Mouse (Mus musculus) erythroblast, embryonic 14.5 days (primary cell): ENCODE results near the gene Slx4. TPM values are rescaled to one million over a fixed set of nuclear protein-coding genes. Genes with fewer than 3 reads are reported as not detected.

Experiments
- H3K27me3 ChIP-seq: 2 replicates; pipeline ENCODE4 v1.6.1; 2012; ENCODE audit warnings: inconsistent platforms; ENCODE audit not compliant: control insufficient read depth
- H3K36me3 ChIP-seq: 2 replicates; pipeline ENCODE4 v1.6.1; 2012; ENCODE audit warnings: mild to moderate bottlenecking, inconsistent platforms; ENCODE audit not compliant: control insufficient read depth
- H3K4me1 ChIP-seq: 2 replicates; pipeline ENCODE4 v1.6.1; 2012; ENCODE audit warnings: inconsistent platforms; ENCODE audit not compliant: control insufficient read depth
- H3K4me3 ChIP-seq: replicated peaks from 2 replicates; pipeline ENCODE3; 2012; ENCODE audit warnings: moderate library complexity, mild to moderate bottlenecking, inconsistent platforms
- H3K9me3 ChIP-seq: 2 replicates; pipeline ENCODE4 v1.6.1; 2012; ENCODE audit warnings: low read length, inconsistent platforms, mixed read lengths; ENCODE audit not compliant: control insufficient read depth
- GATA1 ChIP-seq: IDR thresholded peaks from 2 replicates; pipeline ENCODE4 v1.6.1; 2012; ENCODE audit warnings: low read length, inconsistent platforms, mixed read lengths
- TAL1 ChIP-seq: IDR thresholded peaks from 3 replicates; pipeline ENCODE4 v1.6.1; 2012; ENCODE audit warnings: low read length, inconsistent platforms, mixed read lengths
- polyA plus RNA-seq: library from polyadenylated mRNA; stranded (reverse); fragments of >175 nt; gene quantifications from 2 replicates; pipeline ENCODE4 v1.2.3, GENCODE M21; 2012

Gene Slx4
- polyA plus RNA-seq, 1 experiment = 2.9 TPM

DNA sequence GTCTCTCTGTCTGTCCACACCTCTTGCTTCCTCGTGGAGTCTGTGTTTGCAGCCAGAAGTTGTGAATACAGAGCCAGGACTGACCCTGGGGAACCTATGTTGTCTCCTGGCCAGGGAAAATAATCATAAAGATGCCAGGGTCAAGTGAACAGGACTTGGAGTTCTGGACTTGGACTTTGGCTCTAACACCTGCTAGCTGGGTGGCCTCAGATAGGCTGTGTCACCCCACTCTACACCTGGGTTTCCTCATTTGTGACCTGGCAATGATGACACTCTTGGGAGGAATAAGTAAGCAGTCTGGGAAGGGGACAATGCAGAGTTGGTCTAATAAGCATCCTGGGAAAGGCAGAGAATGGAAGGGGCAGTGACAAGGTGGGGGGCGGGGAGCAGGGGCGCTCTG lies 38.0 kb downstream of the Slx4 start:
- H3K27me3 ChIP-seq = no peaks in the 10 kb centered on the region
- TF ChIP-seq GATA1 = no peak
- no peak for TF ChIP-seq TAL1
- no peaks in the 10 kb centered on the region for H3K4me1 ChIP-seq
- H3K4me3 ChIP-seq = no peak overlapping the region
- H3K9me3 ChIP-seq = no peaks in the 10 kb centered on the region
- no peaks in the 10 kb centered on the region for H3K36me3 ChIP-seq

DNA sequence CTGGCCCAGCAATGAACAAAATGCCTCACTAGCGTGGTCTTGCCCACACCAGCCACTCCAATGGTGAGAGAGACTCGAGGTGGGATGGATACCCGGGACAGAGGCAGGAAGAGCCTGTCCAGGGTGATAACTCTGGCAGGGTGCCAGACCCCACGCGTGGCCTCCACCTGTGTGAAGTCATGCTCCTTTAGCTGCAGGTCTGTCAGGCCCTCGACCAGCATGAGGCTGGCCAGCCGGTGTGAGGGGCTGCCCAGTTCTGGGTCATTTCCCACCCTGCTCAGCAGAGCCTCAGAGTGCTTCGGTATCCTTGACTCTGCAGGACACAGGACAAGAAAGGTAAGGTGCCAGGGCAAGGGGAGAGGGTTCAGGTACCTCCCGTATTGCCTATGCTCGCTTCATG lies 38.6 kb downstream of the Slx4 start:
- no peaks in the 10 kb centered on the region for H3K9me3 ChIP-seq
- no peaks in the 10 kb centered on the region for H3K4me1 ChIP-seq
- H3K36me3 ChIP-seq = no peaks in the 10 kb centered on the region
- H3K4me3 ChIP-seq = no peak overlapping the region
- TF ChIP-seq TAL1 = no peak
- no peak for TF ChIP-seq GATA1
- no peaks in the 10 kb centered on the region for H3K27me3 ChIP-seq

DNA sequence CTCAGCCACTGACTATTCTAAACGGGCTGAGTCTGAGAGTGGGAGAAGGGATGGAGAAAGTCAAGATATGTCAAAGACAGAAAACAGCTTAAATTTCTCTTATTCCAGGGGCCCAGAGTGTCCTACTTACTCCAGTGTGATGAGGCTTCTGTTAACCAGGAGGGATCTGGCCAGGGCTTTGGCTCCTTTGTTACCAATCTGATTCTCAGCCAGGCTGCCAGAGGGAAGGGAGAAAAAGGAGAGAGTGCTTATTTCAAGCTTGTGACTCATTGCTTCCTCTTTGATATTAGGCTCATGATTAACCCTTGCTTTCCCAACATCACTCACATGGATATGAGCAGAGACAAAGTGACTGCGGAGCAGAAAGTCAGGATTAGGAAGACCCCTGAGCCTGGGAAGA lies 44.3 kb downstream of the Slx4 start:
- Histone ChIP-seq H3K4me1 (no peaks in the 10 kb centered on the region), H3K9me3 (no peaks in the 10 kb centered on the region), H3K4me3 (no peak overlapping the region), H3K27me3 (no peaks in the 10 kb centered on the region), H3K36me3 (no peaks in the 10 kb centered on the region)
- no peak for TF ChIP-seq TAL1
- TF ChIP-seq GATA1 = no peak

DNA sequence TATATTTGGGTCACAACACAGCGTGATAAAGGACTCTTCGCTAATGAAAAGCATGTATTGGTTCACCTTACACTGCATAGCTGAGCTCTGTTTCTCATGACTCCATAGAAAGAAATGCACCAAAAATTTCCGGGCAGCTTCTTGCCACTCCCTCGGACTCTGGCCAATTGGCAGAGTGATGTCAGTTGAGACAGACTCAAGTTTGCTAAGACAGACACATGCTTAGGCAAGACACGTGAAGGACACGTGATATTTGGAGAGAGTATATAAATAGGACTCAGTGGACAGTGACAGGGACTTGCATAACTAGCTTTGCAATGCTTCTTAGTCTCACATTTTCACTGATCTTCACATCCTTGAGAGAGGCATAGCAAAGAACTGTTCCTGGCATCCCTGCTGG lies 47.2 kb downstream of the Slx4 start:
- Histone ChIP-seq H3K36me3 (no peaks in the 10 kb centered on the region), H3K27me3 (no peaks in the 10 kb centered on the region), H3K9me3 (no peaks in the 10 kb centered on the region), H3K4me1 (no peaks in the 10 kb centered on the region), H3K4me3 (no peak overlapping the region)
- TF ChIP-seq GATA1 (no peak), TAL1 (no peak)

DNA sequence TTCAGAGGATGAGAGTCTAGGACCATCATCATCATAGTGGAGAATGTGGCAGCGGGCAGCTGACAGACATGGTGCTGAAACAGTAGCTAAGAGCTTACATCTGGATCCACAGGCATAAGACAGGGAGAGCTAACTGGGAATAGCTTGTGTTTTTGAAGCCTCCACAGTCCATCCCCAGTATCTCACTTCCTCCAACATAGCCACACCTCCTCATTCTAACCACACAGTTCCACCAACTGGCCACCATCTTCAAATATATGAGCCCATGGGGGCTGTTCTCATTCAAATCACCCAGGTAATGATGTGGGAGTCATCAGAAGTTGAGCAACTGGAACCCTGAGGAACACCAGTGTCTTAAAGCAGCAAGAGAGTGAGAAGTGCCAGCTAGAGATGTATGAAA lies 52.4 kb downstream of the Slx4 start:
- Histone ChIP-seq H3K9me3 (no peaks in the 10 kb centered on the region), H3K36me3 (no peaks in the 10 kb centered on the region), H3K27me3 (no peaks in the 10 kb centered on the region), H3K4me1 (no peaks in the 10 kb centered on the region), H3K4me3 (no peak overlapping the region)
- no peak for TF ChIP-seq GATA1
- TF ChIP-seq TAL1 = no peak

DNA sequence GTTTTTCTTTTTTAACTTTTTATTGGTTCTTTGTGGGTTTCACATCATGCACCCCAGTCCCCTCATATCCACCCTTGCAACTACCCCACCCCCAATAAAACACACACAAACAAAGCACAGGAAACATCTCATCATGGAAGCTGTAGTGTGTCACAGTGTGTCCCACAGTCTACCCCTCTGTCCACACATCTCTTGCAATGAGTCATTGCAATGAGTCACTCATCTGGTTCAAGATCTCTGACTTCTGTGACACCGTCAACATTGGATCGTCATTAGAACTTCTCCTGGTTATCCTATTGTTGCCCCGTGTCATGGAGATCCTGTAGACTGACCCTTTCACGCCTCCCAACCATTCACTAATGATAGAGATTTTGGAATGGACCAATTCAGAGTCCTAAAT lies 68.9 kb downstream of the Slx4 start:
- Histone ChIP-seq H3K4me3 (no peak overlapping the region), H3K4me1 (no peaks in the 10 kb centered on the region), H3K9me3 (no peaks in the 10 kb centered on the region), H3K27me3 (no peaks in the 10 kb centered on the region), H3K36me3 (peaks cover 65% of the 10 kb centered on the region)
- no peak for TF ChIP-seq GATA1
- TF ChIP-seq TAL1 = no peak

DNA sequence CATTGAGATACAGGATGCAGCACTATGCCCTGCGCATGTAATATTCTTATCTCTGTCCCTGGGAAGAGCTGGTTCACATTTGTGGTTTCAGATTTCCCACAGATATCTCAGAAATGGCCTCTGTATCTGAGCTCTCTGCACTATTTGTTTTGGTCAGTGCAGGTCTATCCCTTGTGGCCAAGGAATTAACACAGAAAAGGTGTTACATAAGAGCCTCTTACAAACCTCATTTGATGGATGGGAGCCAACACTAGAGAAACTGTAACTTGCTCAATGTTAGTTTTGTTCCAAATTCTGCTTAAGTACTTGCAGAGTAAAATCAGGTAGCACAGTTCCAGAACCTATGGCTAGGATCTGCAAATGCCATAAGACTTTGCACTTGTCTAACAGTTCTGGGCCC lies 69.5 kb downstream of the Slx4 start:
- H3K36me3 ChIP-seq = peaks cover 65% of the 10 kb centered on the region
- no peaks in the 10 kb centered on the region for H3K27me3 ChIP-seq
- no peaks in the 10 kb centered on the region for H3K4me1 ChIP-seq
- H3K9me3 ChIP-seq = no peaks in the 10 kb centered on the region
- H3K4me3 ChIP-seq = no peak overlapping the region
- no peak for TF ChIP-seq GATA1
- TF ChIP-seq TAL1 = no peak

DNA sequence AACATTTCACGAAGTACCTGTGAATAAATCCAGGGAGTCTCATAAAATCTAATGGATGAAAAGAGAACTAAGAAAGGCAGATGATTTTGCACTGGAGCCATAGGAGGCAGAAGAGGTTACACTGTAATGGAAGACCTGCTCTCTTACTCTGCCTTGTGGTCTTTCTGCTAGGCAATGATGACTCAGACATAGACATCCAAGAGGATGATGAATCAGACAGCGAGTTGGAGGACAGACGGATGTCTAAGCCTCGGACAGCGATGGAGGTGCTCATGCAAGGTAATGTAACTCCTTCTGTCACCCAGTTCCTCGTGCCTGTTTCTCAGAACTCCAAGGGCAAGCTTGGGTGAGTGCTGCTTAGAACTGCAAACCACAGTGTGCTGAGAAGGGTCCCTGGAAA lies 70.0 kb downstream of the Slx4 start:
- no peaks in the 10 kb centered on the region for H3K27me3 ChIP-seq
- H3K9me3 ChIP-seq = no peaks in the 10 kb centered on the region
- no peak for TF ChIP-seq GATA1
- TF ChIP-seq TAL1 = no peak
- H3K4me1 ChIP-seq = no peaks in the 10 kb centered on the region
- peaks cover 63% of the 10 kb centered on the region for H3K36me3 ChIP-seq
- no peak overlapping the region for H3K4me3 ChIP-seq

DNA sequence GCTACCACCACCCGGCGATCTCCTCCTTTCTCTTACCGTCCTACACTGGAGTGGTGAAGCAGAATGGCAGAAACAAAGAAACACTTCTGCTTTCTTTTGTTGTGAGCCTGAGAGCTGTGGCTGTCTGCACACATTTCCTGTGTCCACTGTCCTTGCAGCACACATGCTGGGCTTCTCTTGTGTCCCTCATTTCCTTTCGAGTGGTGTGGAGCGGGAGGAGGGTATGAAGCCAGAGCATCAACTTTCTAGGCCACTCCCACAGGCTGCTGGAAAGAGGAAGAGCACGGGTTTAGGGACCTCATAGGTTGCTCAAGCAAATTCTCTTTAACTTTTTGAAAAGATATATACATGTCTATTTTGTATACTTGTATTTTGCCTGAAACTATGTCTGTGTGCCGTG lies 74.4 kb downstream of the Slx4 start:
- Histone ChIP-seq H3K4me1 (no peaks in the 10 kb centered on the region), H3K27me3 (no peaks in the 10 kb centered on the region), H3K9me3 (peaks cover 3% of the 10 kb centered on the region; the same call in 1 of the 2 replicates), H3K4me3 (no peak overlapping the region), H3K36me3 (peaks cover 52% of the 10 kb centered on the region)
- TF ChIP-seq TAL1 (no peak), GATA1 (no peak)

Other genes starting within 250 kb of the Slx4 start
- gene Olfr15, start 172.9 kb downstream of the Slx4 start, polyA plus RNA-seq = not detected in 2 replicates
- 0.02 TPM in 1 of 2 replicates, not detected in the other for gene Zfp174, start 156.5 kb downstream of the Slx4 start, polyA plus RNA-seq
- gene Naa60, start 131.4 kb downstream of the Slx4 start, polyA plus RNA-seq = 1.6 and 2.1 TPM in 2 replicates
- gene Zfp597, start 119.2 kb downstream of the Slx4 start, polyA plus RNA-seq = 0.09 TPM in 1 of 2 replicates, not detected in the other
- not detected in 2 replicates for gene Gm20695, start 119.1 kb downstream of the Slx4 start, polyA plus RNA-seq
- 0.76 and 1.4 TPM in 2 replicates for gene 1700037C18Rik, start 95.1 kb downstream of the Slx4 start, polyA plus RNA-seq
- 0.33 and 1.1 TPM in 2 replicates for gene Cluap1, start 95.0 kb downstream of the Slx4 start, polyA plus RNA-seq
- gene Nlrc3, start 27.1 kb downstream of the Slx4 start, polyA plus RNA-seq = not detected in 2 replicates
- not detected in 2 replicates for gene Dnase1, start 33.2 kb upstream of the Slx4 start, polyA plus RNA-seq
- 18.1 and 22.1 TPM in 2 replicates for gene Trap1, start 74.1 kb upstream of the Slx4 start, polyA plus RNA-seq
- gene Crebbp, start 210.2 kb upstream of the Slx4 start, polyA plus RNA-seq = 1.2 and 1.5 TPM in 2 replicates